Mouse (Mus musculus) lung, postnatal 25 days (tissue): ENCODE data around the gene Trim62.
A peak's percentile ranks its signal among the peaks of the same experiment; 100 is the strongest.

ENCODE experiments used
- DNase-seq: peaks from one replicate; pipeline ENCODE4 v3.0.0; 2022; ENCODE audit warnings: low spot score

Trim62 gene

GRCm38 (mm10) chr4:128883379-128883781, at the start of gene Trim62:
TSS of gene Trim62 (plus strand) at chr4:128883580.
- DNase-seq, result peak; percentile 74

- DNase-seq, result no peak
Observed at GRCm38 (mm10) chr4:128838202-128838601, 45.2 kb upstream of the Trim62 start.

- peak; percentile 38 for DNase-seq
Observed at GRCm38 (mm10) chr4:128839811-128840738, 43.3 kb upstream of the Trim62 start.

DNA sequence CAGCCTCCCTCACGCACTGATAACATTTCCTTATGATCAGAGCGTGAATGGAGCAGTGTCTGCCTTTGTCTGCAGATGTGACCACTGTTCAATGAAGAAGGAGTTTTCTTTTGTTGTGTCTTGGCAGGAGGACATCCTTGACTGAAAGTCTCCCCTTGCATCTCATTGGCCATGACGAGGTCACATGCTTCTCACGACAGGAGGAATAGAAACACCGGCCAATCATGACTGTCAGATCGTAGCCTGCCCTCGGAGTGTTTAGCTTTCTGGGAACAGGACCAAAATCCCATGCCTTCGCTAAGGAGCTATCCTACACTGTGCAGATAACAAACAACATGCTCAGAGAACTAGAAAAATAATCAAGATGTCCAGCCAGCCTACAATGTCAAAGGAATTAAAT, 42.1 kb upstream of the Trim62 start:
- no peak for DNase-seq

- DNase-seq, result no peak
Observed at GRCm38 (mm10) chr4:128844566-128844965, 38.8 kb upstream of the Trim62 start.

- no peak for DNase-seq
Observed at GRCm38 (mm10) chr4:128845367-128845973, 37.9 kb upstream of the Trim62 start.

GRCm38 (mm10) chr4:128848961-128849360, 34.4 kb upstream of the Trim62 start:
- no peak for DNase-seq

- no peak for DNase-seq
Observed at GRCm38 (mm10) chr4:128849686-128850085, 33.7 kb upstream of the Trim62 start.

- DNase-seq, result no peak
Observed at GRCm38 (mm10) chr4:128852266-128852887, 31.0 kb upstream of the Trim62 start.

DNA sequence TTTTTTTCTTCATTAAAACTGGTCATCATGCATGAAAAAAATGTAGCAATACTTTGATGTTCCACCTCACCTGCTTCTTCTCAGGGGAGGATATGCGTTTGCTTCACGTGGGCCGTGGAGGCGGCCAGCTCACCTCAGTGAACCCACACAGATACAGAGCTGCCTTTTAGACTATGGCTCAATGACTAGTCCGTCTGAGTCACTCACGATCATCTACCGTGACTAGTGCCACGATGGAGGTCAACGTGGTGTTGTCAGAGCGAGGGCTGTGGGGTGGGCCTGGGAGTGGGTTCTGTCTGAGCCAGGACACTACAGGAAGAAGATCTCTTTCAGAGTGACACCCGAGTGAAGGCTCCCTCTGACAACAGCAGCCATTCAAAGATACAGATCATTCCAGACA, 30.3 kb upstream of the Trim62 start:
- no peak for DNase-seq

- DNase-seq, result peak; percentile 80
Observed at GRCm38 (mm10) chr4:128855613-128856040, 27.8 kb upstream of the Trim62 start.

GRCm38 (mm10) chr4:128857212-128857611, 26.2 kb upstream of the Trim62 start:
- DNase-seq, result no peak

DNA sequence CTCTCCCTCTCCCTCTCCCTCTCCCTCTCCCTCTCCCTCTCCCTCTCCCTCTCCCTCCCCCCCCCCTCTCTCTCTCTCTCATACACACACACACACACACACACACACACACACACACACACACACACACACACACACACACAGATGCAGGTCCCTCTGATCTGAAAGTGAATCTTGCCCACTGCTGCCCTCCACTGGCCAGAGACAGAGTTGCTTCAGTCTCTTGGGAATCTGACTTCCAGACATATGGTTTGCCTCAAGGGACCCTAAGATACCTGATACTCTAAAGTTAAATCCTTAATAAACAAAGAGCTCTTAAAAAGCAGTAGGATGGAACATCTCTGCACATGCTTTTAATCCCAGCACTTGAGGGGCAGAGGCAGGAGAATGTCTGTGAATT, 25.2 kb upstream of the Trim62 start:
- peak; percentile 71 for DNase-seq

GRCm38 (mm10) chr4:128858878-128859277, 24.5 kb upstream of the Trim62 start:
- DNase-seq, result no peak

- no peak for DNase-seq
Observed at GRCm38 (mm10) chr4:128872992-128873391, 10.4 kb upstream of the Trim62 start.

DNA sequence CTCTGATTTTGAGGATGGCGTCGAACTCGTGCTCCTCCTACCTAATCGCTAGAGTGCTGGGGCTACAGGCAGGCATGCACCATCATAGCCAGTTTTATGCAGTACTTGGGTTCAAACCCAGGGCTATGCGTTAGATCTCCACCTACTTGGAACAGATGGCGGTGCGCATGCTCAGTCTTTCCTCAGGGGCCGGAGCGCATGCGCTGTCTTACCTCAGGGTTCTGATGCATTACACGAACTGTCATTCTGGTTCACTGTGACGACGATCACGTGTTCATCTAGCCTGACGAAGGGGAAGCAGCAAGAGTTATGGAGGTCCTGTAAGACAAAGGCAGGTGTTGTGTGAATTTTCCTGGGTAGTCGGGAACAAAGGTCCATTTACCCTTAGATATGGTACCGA, 9.3 kb upstream of the Trim62 start:
- DNase-seq, result no peak

GRCm38 (mm10) chr4:128875439-128875838, 7.9 kb upstream of the Trim62 start:
- DNase-seq, result no peak

DNA sequence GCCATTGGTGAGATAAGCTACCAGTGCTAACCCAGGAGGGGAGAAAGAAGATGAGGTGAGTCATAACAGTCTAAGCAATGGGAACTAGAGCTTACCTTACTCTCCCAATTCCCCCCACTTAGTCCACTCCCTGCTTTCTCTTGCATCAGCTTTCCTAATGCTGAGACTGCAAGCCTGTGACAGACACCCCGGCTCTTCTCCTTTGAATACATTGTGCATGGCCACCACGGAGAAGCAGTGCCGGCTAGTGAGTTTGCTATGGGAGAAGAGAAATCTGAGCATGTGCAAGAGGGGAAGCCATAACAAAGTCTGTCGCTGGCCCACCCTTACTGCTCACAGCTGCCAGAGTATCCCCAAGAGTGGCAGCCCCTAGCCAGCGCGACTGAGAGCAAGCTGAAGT, 5.9 kb upstream of the Trim62 start:
- no peak for DNase-seq

- no peak for DNase-seq
Observed at GRCm38 (mm10) chr4:128878901-128879491, 4.4 kb upstream of the Trim62 start.

GRCm38 (mm10) chr4:128883801-128884710, 676 bp downstream of the Trim62 start:
- DNase-seq, result no peak

DNA sequence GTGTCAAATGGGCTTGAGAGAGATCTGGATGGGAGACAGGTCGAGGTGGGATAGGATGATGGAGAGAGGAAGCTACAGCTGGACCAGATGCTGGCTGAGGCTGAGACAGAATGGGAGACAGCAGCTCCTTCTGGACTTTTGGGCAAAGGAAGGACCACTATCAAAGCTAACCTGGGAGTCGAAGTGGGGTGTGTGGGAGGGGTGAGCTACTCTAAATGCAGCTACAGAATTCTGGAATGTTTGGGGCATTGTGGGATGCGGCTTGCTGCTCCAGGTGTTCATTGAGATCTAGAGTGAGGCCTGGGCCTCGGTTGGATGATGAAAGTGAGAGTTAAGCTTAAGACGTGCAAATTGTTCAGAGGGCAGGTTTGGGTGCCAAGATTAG, 1.3 kb downstream of the Trim62 start:
- no peak for DNase-seq
